Mouse (Mus musculus) frontal cortex, adult (tissue): ENCODE results near the gene Zranb1.

ENCODE experiments used
- ATAC-seq: cut with Nextera tagmentation; 2 replicates; pipeline ENCODE4 v1.9.2; 2017; ENCODE audit warnings: mild to moderate bottlenecking, moderate library complexity, mixed read lengths; ENCODE audit not compliant: low TSS enrichment

The Zranb1 gene

DNA sequence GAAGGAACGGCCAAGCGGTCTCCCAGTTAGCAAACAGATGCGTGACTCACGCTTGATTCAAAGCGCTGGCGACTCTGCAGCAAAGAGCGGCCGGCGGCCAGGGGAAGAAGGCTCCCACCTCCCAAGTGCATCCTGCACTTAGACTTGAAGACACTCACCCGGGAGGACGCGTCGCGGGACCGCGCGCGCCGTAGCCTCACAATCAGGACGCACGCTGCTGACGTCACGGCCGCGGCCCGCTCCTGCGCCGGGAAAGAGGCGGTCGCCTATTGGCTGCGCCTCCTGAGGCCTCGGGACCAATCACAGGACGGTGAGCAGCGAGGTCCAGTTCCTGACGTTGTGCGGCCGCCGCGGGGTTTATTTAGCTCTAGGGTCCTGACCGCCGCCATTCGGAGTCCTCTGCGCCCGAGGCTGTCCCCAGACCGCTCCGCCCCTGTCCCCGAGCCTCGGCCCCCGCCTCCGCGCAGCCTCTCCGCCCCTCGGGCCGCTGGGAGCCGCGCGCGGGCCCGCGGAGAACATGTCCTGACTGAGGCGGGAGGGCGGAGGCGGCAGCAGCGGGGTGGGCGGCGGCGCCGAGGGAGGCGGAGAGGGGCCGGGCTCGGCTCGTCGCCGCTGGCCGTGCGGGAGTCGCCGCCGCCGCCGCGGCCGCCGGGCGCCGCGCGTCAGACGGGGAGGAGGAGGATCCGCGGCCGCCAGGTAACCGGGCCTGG, at the start of gene Zranb1:
Gene Zranb1, plus strand, starts transcription at position 293 of the 710 bp plus-strand sequence.
- ATAC-seq, result peak; percentile 99

DNA sequence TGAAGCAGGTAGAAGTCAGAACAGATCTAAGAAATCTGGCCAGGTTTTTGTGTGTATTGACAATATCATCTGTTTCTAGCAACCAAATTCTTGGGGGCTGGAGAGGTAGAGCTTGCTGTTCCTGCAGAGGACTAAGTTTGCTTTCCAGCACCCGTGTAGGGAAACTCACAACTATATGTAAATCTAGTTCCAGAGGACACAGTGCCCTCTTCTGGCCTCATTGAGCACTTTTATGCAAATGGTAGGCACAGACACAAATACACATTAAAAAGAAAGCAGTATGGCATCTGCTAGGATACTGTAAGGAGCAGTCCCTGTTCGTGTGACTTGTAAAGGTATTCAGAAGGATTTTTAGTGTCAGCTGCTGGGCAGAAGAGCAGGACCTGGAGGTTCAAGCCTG, 48.6 kb upstream of the Zranb1 start:
- 0 out of 2 replicates have a peak, but pooled peaks have one; percentile 45 for ATAC-seq

DNA sequence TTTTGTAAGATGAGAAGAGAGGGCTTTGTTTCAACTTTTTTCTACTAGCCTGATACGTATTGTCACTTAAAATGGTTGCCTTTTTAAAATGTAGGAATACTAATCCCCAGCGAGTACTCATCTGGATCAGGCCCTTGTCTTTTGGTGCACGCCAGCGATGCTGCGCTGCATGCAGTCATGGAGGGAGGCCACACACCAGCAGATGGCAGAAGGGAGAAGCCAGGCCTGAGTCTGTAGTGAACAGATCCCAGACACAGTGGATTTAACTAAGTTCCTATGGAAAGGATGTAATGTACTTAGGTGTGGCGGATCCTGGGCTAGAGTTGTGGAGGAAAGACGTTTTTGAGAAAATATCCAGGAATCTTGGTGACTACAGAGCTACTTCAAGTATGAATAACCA, 46.9 kb upstream of the Zranb1 start:
- peak; percentile 67 for ATAC-seq

DNA sequence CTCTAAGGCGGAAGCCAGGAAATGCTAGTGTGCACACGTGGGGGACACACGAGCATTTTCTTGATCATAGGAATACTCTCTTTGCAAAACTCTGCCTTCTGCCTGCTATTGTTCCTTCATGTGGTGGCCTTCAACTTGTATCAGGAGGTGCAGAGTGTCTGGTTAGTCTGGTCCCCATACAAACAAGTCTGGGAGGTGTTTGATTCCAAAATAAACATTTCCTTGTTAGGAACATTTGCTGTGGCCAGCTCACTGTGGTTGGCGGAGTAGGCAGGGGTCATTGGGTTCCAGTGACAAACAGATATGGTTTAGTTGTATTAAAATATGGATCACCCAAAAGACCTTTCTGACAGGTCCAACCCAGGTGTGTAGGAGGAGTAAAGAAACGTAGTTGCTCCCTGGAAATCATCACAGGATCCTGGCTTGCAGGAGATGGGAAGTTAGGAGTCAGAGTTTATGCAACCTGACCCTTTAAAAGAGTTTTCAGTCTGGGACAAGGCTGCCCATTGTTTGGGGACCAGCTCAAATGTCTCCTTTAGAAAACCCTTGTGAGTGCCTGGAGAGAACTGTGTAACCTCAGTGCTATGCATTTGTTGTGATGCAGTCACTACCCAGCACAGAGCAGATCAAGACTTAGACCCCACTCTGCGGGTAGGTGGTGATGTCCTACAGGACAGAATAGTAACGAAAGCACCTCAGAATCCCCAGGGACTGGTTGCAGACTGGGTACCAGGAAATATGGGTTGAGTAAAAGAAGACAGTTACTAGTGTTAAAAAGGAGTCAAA, 43.7 kb upstream of the Zranb1 start:
- no peak for ATAC-seq

DNA sequence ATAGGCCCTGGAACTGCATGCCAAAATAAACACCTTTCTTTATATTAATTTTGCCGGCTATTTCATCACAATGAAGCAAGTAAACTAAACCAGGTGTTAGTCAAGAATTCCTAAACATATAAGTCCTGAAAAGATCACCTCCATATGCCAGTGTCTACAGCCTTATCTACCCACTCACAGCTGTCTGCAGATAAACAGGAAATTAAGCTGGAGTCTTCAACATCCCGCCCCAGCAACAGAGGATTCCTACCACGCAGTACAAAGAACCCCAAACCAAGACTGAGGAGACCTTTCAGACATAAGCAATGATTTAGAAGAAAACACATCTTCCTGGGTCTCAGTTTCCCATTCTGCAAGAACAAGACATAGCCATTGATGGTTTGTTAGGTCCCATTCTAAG, 42.9 kb upstream of the Zranb1 start:
- ATAC-seq, result no peak

DNA sequence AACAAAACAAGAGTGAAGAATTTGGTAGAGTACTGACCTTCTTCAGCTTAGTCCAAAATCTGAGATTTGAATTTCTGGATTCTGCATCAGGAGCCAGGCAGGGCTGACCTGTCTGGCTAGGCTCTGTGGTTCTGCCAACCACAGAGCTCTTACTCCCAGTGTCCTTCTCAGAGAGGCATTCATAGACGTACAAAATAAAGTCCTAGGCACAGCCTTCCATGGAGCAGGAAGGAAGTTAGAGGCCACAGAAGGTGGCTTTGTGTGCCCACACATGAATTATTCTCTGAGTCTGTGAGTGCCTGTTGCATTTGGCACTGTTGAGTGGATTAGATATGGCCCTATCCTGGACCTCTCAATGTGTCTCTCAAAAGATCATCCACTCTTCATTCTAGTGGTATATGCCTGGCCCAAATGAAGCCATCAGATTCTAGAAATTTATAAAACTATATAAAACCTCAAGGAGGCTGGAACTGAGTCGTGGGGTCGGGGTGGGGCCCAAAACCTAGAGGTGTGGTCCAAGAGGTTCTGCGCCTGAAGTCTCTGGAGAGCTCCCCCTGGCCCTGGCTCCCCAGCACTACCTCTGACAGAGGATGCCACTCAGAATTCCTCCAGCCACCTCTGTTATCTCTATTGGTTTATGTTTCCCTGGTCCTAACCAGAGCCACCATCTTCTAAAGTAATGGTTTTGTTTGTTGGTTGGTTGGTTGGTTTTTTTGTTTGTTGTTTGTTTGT, 42.3 kb upstream of the Zranb1 start:
- no peak for ATAC-seq

DNA sequence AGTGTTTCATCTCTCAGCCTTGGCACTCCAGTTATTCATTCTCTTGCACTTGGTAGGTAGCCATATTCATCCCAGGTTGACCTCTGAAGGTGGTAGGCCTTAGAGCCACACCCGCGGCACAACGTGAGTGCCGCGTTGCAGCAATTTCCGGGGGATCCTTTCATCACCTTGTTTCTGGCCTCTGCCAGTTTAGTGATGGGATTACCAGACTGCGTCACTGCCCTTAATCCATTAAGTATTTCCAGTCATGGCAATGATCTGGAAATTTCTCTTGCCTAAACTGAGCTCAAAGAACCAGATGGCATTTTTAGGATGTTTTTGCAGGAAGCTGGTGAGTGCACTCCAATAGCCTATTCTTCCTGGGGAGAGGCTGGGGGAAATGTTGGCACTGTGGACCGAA, 41.3 kb upstream of the Zranb1 start:
- ATAC-seq, result no peak

DNA sequence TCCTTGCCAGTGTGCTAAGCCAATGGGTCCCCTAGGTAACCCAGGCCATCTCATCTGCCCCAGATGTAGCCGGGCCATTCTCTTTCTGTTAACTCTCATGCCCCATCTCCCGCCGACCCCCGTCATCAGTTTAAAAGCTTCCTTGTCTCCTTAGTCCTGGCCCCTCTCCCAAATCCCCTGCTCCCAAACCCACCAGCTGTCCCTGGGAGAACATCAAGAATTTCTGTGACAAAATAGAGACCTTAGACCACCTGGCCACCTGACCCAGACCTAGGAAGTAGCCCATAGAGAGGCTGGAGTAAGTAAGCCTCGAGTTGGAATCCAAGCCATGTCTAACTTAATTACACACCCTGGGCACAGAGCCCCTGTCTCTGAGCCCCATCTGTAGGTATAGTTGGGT, 40.7 kb upstream of the Zranb1 start:
- no peak for ATAC-seq

DNA sequence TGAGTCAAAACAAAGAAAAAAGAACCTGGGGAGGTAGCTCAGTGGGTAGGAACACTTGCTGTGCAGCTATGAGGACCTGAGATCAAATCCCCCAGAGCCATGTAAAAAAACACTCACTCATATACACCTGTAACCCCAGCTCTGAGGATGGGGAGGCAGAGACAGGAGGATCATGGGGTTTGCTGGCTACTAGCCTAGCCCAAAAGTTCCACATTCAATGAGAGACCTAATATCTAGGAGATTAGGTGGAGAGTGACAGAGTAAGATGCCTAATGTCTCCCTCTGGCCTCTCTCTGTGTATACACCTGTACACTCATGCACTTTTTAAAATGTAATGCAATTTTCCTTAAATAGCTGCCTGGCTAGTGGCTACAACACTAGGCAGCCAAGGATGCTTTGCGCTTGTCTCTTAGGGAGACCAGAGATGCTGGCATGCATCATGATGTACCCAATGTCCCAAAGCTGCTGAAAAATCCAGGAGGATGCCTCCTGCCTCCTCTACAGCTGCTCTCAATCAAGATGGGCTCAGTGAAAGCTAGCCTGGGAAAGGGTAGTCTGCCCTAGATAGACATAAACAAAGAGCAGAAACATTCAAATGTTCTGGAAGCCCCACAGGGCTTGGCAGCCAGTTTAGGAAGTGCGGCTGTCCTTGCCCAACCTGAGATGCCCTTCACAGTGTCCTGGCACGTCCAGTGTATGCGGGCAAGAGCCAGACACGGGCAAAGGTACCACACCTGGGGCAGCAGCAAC, 39.2 kb upstream of the Zranb1 start:
- peak; percentile 79 for ATAC-seq

DNA sequence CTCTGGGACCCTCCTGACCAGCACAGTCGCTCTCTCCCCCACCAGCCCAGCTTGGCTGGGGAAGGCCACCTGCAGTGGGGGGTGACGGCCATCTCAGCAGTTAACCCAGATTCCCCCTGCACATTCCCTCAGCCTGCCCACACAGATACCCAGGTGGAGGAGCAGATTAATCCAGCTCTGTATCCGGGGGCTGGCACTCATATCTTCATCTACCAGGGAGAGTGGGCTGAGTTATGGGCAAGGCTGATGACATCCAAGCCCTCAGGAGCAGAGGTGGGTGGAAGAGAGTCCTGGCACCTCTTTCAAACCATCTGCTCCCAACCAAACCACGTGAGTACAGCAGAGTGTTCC, 38.7 kb upstream of the Zranb1 start:
- peak; percentile 51 for ATAC-seq

DNA sequence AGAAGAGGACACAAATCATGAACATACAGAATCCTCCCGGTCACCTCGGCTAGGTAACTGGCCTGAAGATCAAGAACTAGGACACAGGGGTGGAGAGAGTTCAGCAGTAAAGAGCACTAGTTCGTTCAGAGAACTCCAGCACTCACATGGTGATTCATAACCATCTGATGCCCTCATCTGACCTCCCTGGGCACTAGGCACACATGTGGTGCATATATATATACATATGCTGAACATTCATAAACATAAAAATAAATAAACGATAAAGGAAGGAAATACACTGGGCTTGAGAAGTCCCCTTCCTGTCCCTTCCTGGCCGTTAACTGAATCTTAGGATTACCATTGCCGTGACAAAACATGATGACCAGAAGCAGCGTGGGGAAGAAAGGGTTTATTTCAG, 38.1 kb upstream of the Zranb1 start:
- no peak for ATAC-seq

DNA sequence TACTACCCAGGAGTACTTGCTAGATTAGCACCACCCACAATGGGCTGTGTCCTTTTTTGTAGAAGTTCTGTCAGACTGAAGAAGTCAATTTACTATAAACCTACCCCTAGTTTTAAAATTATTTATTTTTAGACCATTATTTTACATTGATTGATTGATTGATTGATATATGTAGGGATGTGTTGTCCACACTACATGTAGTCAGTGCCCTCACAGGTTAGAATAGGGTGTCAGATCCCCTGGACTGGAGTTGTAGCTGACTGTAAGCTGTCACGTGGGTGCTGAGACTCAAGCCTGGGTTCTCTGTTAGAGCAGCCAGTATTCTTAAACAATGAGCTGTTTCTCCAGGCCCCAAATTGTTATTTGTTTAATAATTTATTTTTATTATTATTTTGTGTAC, 37.6 kb upstream of the Zranb1 start:
- no peak for ATAC-seq

DNA sequence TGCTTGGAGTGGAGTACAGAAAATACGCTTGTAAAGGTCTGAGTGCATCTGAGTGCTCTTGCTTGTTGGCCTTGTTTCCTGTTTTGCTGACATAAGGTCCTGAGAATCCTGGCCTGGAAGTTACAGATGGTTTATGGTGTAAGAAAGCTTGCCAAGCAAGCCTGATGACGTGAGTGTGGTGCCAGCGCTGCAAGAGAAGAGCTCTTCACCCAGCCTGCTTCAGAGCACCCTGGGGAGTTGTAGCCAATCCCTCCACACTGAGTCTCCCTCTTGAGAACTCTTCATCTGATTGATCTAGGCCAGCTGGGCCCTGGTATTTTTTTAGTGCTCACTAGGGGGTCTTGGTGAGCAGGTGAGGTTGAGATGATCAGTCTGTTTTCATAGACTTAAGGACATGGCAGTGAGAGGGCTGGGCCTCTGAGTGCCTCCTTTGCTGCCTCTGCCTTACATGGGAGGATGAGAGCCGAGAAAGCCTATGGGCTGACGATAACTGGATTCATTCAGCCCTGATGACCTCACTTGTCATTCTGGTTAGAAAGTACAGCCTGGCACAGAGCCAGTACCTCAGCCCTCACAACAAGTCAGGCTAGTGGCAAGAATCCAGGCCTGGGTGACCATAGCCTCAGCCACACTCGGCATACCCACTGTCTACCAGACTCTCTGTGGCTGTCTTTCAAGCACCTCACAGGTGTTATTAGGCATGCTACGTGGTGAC, 35.9 kb upstream of the Zranb1 start:
- ATAC-seq, result no peak

DNA sequence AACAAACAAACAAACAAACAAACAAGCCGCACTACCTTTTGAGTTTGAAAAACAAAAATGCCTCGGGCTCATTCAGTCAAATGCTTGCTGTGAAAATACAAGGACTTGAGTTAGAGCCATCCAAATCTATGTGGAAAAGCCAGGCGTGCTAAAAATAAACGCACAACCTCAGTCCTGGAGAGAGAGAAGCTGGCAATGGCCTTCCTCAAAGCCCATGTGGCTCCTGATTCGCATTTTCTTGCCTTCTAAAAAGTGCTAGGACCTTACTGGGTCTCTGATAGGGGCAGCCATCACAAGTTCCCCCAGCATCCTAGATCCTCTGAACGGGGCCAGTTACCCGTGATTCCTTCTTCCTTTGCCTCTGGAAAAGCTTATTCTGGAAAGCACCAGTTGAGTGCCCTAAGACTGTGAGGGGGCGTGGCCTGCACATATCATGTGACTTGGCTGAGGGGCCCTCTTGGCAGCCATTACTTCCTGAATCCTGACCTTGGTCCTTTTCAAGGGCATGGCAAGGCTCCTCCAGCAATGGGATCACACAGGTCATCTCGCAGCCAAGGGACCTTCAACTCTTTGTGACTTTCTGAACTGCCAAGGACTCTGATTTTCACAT, 34.6 kb upstream of the Zranb1 start:
- no peak for ATAC-seq

DNA sequence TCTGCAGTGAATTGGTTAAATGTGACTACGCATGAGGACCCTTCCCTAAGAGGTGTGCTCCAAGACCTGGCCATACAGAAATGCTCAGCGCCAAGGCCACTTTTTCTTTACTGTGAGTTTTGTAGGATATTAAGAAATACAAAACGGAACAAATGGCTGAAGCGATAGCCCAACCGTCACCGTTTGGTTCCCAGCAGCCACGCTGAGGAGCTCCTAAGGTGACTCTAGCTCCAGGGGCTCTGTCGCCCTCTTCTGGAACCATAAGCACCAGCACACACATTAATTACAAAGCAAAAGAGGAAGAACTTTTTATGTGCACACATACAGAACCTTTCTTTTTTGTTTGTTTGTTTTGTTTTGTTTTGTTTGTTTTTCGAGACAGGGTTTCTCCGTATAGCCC, 33.7 kb upstream of the Zranb1 start:
- no peak for ATAC-seq

DNA sequence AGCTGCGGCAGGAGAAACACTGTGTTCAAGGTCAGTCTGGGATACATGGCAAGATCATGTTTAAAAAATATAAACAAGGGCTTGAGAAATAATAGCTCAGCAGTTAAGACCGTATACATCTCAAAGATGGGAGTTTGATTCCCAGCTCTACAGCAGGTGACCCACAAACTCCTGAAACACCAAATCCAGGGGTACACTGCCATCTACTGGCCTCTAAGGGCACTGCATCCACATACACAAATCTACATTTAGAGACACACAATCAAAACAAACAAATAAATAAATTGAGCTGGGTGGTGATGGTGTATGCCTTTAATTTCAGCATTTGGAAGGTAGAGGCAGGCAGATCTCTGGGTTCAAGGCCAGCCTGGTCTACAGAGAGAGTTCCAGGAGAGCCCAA, 32.7 kb upstream of the Zranb1 start:
- ATAC-seq, result no peak

DNA sequence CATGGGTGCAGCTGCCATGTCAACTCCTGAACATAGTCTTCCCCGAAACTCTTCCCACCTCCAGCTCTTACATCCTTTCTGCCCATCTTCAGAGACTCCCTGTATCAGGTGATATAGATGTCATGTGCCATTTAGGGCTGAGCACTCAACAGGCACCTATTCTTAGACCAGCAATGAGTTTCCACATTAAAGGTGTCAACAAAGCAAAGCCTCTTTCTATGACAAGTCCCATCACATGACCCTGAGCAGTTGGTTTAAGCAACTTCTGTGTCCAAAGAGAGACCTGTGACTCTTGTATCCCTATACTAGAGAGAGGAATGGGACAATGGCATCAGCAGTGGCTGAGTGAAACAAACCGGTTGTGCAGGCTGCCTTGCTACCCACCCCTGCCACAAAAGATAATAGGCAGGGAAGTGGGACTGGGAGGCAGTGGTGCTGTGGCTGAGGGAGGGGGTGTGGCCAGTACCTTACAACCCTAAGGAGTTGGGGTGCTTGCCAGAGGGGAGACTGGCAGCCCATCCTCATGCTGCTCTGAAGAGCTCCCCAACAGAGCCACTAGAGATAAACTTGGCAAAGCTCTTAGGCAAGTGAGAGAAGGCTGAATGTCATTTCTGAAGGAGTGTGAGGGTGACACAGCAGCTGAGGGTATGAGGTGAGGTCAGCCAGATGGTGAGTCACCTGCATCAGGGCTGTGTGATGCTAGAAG, 30.0 kb upstream of the Zranb1 start:
- ATAC-seq, result no peak

DNA sequence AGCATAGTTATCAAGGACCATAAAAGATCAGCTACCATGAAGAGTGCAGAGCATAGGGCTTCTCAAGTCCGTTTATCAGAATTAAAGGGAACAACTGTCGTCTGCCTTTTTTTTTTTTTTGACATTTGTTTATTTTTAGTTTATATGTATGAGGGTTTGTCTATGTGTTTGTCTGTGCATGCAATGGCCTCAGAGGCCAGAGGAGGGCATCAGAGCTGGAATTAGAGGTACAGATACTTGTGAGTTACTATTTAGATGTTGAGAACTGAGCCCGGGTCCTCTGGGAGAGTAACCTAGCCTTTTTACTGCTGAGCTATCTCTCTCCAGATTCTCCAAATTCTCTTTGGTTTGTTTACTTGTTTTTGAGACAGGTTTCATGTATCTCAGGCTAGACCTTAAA, 27.1 kb upstream of the Zranb1 start:
- no peak for ATAC-seq

DNA sequence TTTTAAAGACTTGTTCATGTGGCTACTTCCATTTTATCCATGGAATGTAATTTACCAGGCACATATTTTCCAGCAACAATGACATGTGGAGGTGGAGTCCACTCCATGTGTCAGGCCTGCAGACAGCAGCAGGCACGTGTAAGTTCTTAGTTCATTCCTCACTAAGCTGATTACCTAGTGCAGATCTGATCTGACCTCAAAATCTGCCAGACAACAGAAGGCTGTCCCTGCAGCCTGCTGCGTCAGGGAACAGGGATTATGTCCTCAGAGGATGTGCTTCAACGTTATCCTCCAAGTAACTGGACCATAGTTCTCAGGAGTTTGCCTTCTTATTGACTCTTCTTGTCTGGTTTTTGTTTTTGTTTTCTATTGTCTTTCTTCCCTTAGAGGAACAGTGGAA, 9.0 kb upstream of the Zranb1 start:
- no peak for ATAC-seq

DNA sequence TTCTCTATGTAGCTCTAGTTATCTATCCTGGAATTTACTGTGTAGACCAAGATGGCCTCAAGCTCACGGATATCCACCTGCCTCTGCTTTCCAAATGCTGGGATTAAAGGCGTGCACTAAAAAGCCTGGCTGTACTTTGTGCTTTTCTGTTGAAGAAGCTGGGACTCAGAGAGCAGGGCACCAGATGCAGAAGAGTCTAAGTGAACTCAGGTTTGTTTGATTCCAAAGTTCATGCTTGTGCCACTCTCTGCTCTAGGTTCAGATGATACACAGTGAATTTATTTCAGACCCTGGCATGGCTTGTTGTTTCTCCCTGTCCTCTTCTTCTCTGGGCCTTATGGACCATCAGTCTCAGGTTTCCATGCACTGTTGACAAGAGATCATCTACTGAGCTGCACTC, 5.7 kb upstream of the Zranb1 start:
- ATAC-seq, result no peak
